Mouse (Mus musculus) ES-Bruce4 (cell line): ENCODE results near the gene Try5.

Source experiments
- CTCF ChIP-seq: IDR thresholded peaks from one replicate; pipeline ENCODE4 v1.8.1; 2011; ENCODE audit warnings: low read depth, low read length
- EP300 ChIP-seq: IDR thresholded peaks from 2 replicates; pipeline ENCODE4 v1.6.1; 2011; ENCODE audit warnings: low read depth, low read length; ENCODE audit not compliant: insufficient read depth
- POLR2A ChIP-seq: IDR thresholded peaks from one replicate; pipeline ENCODE4 v1.8.1; 2011; ENCODE audit warnings: low read length; ENCODE audit not compliant: insufficient read depth

GRCm38 (mm10) chr6:41262796-41263195, 53.8 kb downstream of the Try5 start:
- no peak for TF ChIP-seq POLR2A
- no peak for TF ChIP-seq EP300
- no peak for TF ChIP-seq CTCF
